Mouse (Mus musculus) small intestine, adult 2 months (tissue): Measurements from ENCODE around the gene Zfand2b. TPM values are rescaled to one million over a fixed set of nuclear protein-coding genes. Genes with fewer than 3 reads are reported as not detected.

ENCODE experiments used
- H3K27ac ChIP-seq: fragments of 200-500 bp; 2 replicates; pipeline ENCODE4 v1.5.1; 2012; ENCODE audit warnings: low read depth, low read length, control low read depth, inconsistent platforms; ENCODE audit not compliant: insufficient read depth
- H3K27me3 ChIP-seq: fragments of 200-500 bp; 2 replicates; pipeline ENCODE4 v1.6.1; 2012; ENCODE audit warnings: mild to moderate bottlenecking, moderate library complexity, low read length, inconsistent platforms; ENCODE audit not compliant: control insufficient read depth, insufficient read depth
- H3K36me3 ChIP-seq: fragments of 200-500 bp; 2 replicates; pipeline ENCODE4 v1.6.1; 2012; ENCODE audit warnings: mild to moderate bottlenecking, low read length, control low read depth, inconsistent platforms; ENCODE audit not compliant: control insufficient read depth, insufficient read depth
- H3K4me1 ChIP-seq: fragments of 200-500 bp; 2 replicates; pipeline ENCODE4 v1.6.1; 2012; ENCODE audit warnings: low read length, inconsistent platforms, mixed read lengths; ENCODE audit not compliant: control insufficient read depth, insufficient read depth, insufficient read length
- H3K4me3 ChIP-seq: fragments of 200-500 bp; 2 replicates; pipeline ENCODE4 v1.5.1; 2012; ENCODE audit warnings: low read depth, mild to moderate bottlenecking, control low read depth, inconsistent platforms, low read length, moderate library complexity
- CTCF ChIP-seq: fragments of 200-500 bp; IDR thresholded peaks from 2 replicates; pipeline ENCODE4 v1.5.1; 2012; ENCODE audit warnings: low read depth, mild to moderate bottlenecking, control low read depth, inconsistent platforms, low read length, moderate library complexity, mixed read lengths; ENCODE audit not compliant: insufficient replicate concordance, insufficient read length; ENCODE audit errors: extremely low read depth
- POLR2A ChIP-seq: fragments of 200-500 bp; IDR thresholded peaks from 2 replicates; pipeline ENCODE4 v1.6.1; 2012; ENCODE audit warnings: low read depth, mild to moderate bottlenecking, control low read depth, inconsistent platforms, low read length, moderate library complexity
- WGBS: fragments of 180-500 bp; shearing (Covaris S2); methylation state at CpG from one replicate; pipeline ENCODE4 v1.1.7; 2018; 5-methylcytosine and 5-hydroxymethylcytosine counted together
- polyA plus RNA-seq: library from polyadenylated mRNA; depleted of rRNA; stranded (reverse); fragments of >200 nt; gene quantifications from 2 replicates; pipeline ENCODE4 v1.2.3, GENCODE M21; 2012

Zfand2b gene
- polyA plus RNA-seq, 1 experiment: 106 TPM

- Histone ChIP-seq H3K36me3 (peaks cover 39% of the 10 kb centered on the region), H3K4me1 (peaks cover 5% of the 10 kb centered on the region; the same call in 1 of the 2 replicates), H3K27ac (no peak overlapping the region), H3K4me3 (no peak overlapping the region), H3K27me3 (no peaks in the 10 kb centered on the region)
- WGBS: 82% methylated on average over 6 of the region's 6 CpGs
- no peak for TF ChIP-seq CTCF
- TF ChIP-seq POLR2A: no peak
Observed at GRCm38 (mm10) chr1:75136293-75136692, 32.2 kb upstream of the Zfand2b start.

DNA sequence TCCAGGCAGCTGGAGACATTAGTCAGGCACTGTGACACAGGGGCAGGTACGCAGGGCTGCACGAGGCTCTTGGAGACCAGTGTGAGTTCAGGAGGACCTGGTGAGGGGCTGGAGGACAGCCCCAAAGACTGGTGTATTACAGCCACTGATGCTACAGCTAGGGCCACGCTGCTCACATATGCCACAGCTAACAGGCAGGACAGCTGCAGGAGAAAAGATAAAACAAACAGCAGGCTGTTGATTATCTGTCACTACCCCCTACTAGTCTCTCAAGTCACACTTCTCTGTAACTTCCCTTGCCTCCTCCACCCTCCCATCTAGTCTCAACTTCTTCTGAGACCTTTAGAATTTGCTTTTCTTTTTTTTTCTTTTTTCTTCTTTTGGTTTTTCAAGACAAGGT, 31.7 kb upstream of the Zfand2b start:
- peaks cover 39% of the 10 kb centered on the region for H3K36me3 ChIP-seq
- H3K4me3 ChIP-seq: no peak overlapping the region
- no peak for TF ChIP-seq POLR2A
- TF ChIP-seq CTCF: no peak
- WGBS: 67% methylated on average over 3 of the region's 3 CpGs
- no peak overlapping the region for H3K27ac ChIP-seq
- peaks cover 5% of the 10 kb centered on the region; the same call in 1 of the 2 replicates for H3K4me1 ChIP-seq
- H3K27me3 ChIP-seq: no peaks in the 10 kb centered on the region

DNA sequence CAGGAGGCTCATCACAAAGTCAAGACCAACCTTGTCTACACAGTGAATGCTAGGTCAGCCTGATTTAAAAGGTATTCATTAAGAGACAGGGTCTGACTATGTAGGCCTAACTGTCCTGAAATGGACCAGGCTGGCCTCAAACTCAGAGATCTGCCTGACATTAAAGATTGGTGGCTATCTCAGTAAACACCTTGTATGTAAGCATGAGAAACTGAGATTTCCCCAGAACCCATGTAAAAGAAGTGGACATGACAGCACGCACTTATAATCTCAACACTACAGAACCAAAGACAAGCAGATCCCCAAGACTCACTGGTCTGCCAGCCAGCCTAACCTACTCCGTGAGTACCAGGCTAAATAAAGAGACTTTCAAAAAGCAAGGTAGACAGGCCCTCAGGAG, 30.0 kb upstream of the Zfand2b start:
- H3K27ac ChIP-seq: no peak overlapping the region
- TF ChIP-seq CTCF (no peak), POLR2A (no peak)
- H3K4me3 ChIP-seq: no peak overlapping the region
- 90% methylated on average over 2 of the region's 2 CpGs for WGBS
- no peaks in the 10 kb centered on the region for H3K27me3 ChIP-seq
- peaks cover 39% of the 10 kb centered on the region for H3K36me3 ChIP-seq
- H3K4me1 ChIP-seq: peaks cover 5% of the 10 kb centered on the region; the same call in 1 of the 2 replicates

DNA sequence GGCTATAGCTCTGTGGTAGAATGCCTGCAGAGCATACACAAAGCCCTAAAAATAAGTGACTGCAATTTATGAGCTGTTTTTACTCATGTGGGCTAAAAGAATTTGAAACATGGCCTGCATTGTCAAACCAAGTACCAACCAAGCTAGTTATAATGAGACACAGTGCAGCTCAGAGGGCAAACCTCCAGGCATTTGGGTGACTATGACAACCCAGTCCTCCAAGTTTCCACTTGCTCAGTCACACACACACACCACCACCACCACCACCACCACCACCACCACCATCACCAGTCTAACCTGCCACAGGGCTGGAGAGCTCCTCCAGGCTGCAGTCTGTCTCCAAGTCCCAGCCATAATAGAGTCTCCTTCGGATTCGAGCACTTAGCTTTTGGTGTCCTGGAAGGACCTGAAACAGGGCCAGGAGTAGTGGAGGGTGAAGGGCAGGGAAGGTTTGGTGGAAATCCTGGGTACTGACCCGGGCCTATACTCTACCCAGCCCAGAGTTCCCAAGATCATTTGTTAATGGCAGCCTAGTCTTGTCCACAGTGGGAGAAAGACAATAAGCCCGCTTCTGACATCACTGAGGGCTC, 27.8 kb upstream of the Zfand2b start:
- Histone ChIP-seq H3K4me3 (peak overlapping the region; percentile 77), H3K4me1 (no peaks in the 10 kb centered on the region), H3K27me3 (no peaks in the 10 kb centered on the region), H3K27ac (peak overlapping the region; percentile 95), H3K36me3 (peaks cover 48% of the 10 kb centered on the region)
- TF ChIP-seq POLR2A (no peak), CTCF (no peak)
- WGBS: 9% methylated on average over 4 of the region's 4 CpGs

- Histone ChIP-seq H3K4me3 (peak overlapping the region; percentile 77), H3K36me3 (peaks cover 46% of the 10 kb centered on the region), H3K27me3 (no peaks in the 10 kb centered on the region), H3K4me1 (no peaks in the 10 kb centered on the region), H3K27ac (peak overlapping the region; percentile 95)
- TF ChIP-seq POLR2A (peak; percentile 95), CTCF (no peak)
- WGBS: under 1% methylated on average over 53 of the region's 53 CpGs
Observed at GRCm38 (mm10) chr1:75141486-75142190, 26.8 kb upstream of the Zfand2b start.

DNA sequence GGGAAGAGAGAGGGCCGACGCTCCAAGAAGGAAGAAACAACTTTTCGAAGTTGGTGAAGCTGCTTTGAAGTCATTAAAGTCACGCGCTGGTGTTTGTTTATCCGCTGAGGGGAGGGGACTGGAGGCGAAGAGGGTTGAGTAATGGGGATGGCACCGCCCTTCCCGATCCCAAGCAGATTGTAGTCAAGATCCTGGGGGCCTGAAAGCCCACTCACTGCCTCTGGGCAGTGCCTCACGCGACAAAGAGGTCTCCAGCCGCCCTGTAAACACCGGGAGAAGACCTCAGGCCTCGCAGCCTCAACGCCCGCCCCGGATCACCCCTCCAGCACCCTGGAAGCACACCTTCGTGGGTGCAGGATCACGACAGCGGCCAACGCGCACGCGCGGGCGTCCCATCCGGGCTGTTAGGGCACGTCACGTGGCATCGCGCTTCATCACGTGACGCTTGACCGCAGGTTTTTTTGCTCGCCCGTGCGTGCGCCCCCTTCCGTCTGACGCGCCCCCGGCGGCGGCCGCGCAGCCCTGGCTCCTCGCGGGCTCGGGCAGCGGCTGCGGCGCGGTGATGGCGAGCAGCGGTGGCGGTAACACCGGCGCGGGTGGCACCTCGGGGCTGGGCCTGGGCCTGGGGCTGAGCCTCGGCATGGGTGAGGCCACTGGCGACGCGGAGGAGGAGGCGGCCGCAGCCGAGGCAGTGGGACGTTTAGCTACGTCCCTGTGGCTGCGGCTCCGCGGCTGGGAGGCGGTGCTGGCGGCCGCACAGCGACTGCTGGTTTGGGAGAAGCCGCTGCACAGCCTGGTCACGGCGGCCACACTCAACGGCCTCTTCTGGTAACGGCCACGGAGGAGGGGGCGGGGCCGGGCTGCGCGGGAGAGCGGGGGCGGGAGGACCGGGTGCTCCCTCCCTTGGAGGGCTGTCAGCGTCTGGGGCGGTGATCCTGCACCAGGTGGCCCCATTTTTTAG, 25.9 kb upstream of the Zfand2b start, which contains the start of the genes Cnppd1 and Retreg2:
TSS of gene Cnppd1 (minus strand) at position 411 of the 961 bp plus-strand sequence.
TSS of gene Retreg2 (plus strand) at position 478 of the 961 bp plus-strand sequence.
- Histone ChIP-seq H3K4me3 (peak within 1 kb of the TSS; percentile 77), H3K36me3 (peaks cover 47% of the 10 kb centered on the region), H3K27ac (peak within 1 kb of the TSS; percentile 95), H3K4me1 (no peaks in the 10 kb centered on the region), H3K27me3 (no peaks in the 10 kb centered on the region)
- peak; percentile 52; the same call in 1 of the 2 replicates for TF ChIP-seq CTCF
- peak; percentile 58 for TF ChIP-seq POLR2A
- under 1% methylated on average over 89 of the region's 91 CpGs for WGBS

- WGBS: 96% methylated on average over 3 of the region's 3 CpGs
Observed at GRCm38 (mm10) chr1:75145589-75145988, 22.9 kb upstream of the Zfand2b start.

More at GRCm38 (mm10) chr1:75145589-75145988, 22.9 kb upstream of the Zfand2b start:
- H3K4me3 ChIP-seq: no peak overlapping the region
- peaks cover 42% of the 10 kb centered on the region for H3K36me3 ChIP-seq
- no peaks in the 10 kb centered on the region for H3K4me1 ChIP-seq
- TF ChIP-seq CTCF: no peak
- TF ChIP-seq POLR2A: no peak
- H3K27me3 ChIP-seq: no peaks in the 10 kb centered on the region
- no peak overlapping the region for H3K27ac ChIP-seq
